8 mouse cellular contexts compared by ENCODE assay signal in genomic region chr1:89456456-89456855, GRCm38 (mm10). TPM values are rescaled to one million over a fixed set of nuclear protein-coding genes. Genes with fewer than 3 reads are reported as not detected.
DNase-seq lines count a peak whose midpoint lies in the region; ATAC-seq and TF ChIP-seq lines count a peak whose summit lies in the region.

No protein-coding gene starts in this region.

- peak overlapping the region; percentile 79 for H3K9ac ChIP-seq in forebrain, embryonic 16.5 days (replicated peaks; ENCODE audit: low read depth, low read length)

- TF ChIP-seq POLR2A in myocyte (IDR thresholded peaks at IDR 0.05; ENCODE audit: insufficient read length, low read depth): no peak

- peaks cover 7% of the 10 kb centered on the region; the same call in 1 of the 2 replicates for H3K9me3 ChIP-seq in forebrain, embryonic 16.5 days (ENCODE audit: control insufficient read depth, low read length)

- peak overlapping the region; percentile 40 for H3ac ChIP-seq in myocyte (ENCODE audit: control insufficient read depth, insufficient read length)

- H3K27ac ChIP-seq in forebrain, embryonic 16.5 days (ENCODE audit: low read length): no peak overlapping the region

- no peak for ATAC-seq in forebrain, embryonic 16.5 days

- H3K4me1 ChIP-seq in forebrain, embryonic 16.5 days (replicated peaks; ENCODE audit: control insufficient read depth, insufficient read depth, low read length): peaks cover 21% of the 10 kb centered on the region

- H3K27me3 ChIP-seq in forebrain, embryonic 16.5 days (replicated peaks; ENCODE audit: control insufficient read depth, insufficient read depth, low read length): no peaks in the 10 kb centered on the region
- no peaks in the 10 kb centered on the region for H3K27me3 ChIP-seq in myocyte (ENCODE audit: control insufficient read depth, insufficient read depth, insufficient read length)

- no peaks in the 10 kb centered on the region for H3K36me3 ChIP-seq in forebrain, embryonic 16.5 days (ENCODE audit: control insufficient read depth, insufficient read depth)
- no peaks in the 10 kb centered on the region for H3K36me3 ChIP-seq in myocyte (ENCODE audit: control insufficient read depth, insufficient read depth)

- peak; percentile 47 for DNase-seq in 416B (ENCODE audit: low read depth)
- DNase-seq in brain, adult 2 months (ENCODE audit: low read depth, low spot score): peak; percentile 95
- DNase-seq in kidney, postnatal 25 days: peak; percentile 83 to 90
- DNase-seq in thymus, postnatal 4 days: no peak
- no peak for DNase-seq in frontal cortex, postnatal 25 days (ENCODE audit: low spot score in 2 of 2)
- no peak for DNase-seq in right cerebral cortex, adult 18-20 months

- H3K4me2 ChIP-seq in forebrain, embryonic 16.5 days (ENCODE audit: low read length): peak overlapping the region; percentile 95
- H3K4me2 ChIP-seq in myocyte (ENCODE audit: low read depth): peak overlapping the region; percentile 85

- peaks cover 54% of the 10 kb centered on the region for H3K79me2 ChIP-seq in myocyte (ENCODE audit: control insufficient read depth, insufficient read depth)

- 22% methylated on average over 5 of the region's 5 CpGs for WGBS in forebrain, embryonic 16.5 days

- H3K4me3 ChIP-seq in forebrain, embryonic 16.5 days (replicated peaks; ENCODE audit: low read length): peak overlapping the region; percentile 84
- peak overlapping the region; percentile 80 for H3K4me3 ChIP-seq in myocyte

TF ChIP-seq in myocyte, 11 proteins besides CTCF, POLR2A, EP300 and RAD21:
- TF ChIP-seq TCF12 (IDR thresholded peaks at IDR 0.05; ENCODE audit: insufficient read depth, poor library complexity, severe bottlenecking) (no peak), SRF (IDR thresholded peaks at IDR 0.05; ENCODE audit: control insufficient read depth, insufficient read length, low read depth) (no peak), TCF3 (IDR thresholded peaks at IDR 0.05; ENCODE audit: insufficient read length, low read depth) (no peak), CEBPB (IDR thresholded peaks at IDR 0.05; ENCODE audit: insufficient read depth, poor library complexity, severe bottlenecking) (no peak), POLR2AphosphoS2 (IDR thresholded peaks at IDR 0.05; ENCODE audit: insufficient read length, low read depth) (peak; percentile 14), MYOD1 (IDR thresholded peaks at IDR 0.05; ENCODE audit: control insufficient read depth in 1 of 3, insufficient read length in 2 of 3, low read depth in 2 of 3) (peak in 1 of 3 experiments; percentile 31), REST (IDR thresholded peaks at IDR 0.05; ENCODE audit: insufficient read depth, insufficient read length) (no peak), E2F4 (IDR thresholded peaks at IDR 0.05; ENCODE audit: insufficient read depth) (no peak), MYOG (IDR thresholded peaks at IDR 0.05; ENCODE audit: control insufficient read depth in 1 of 3, insufficient read depth in 1 of 3, insufficient read length in 2 of 3, low read depth in 2 of 3) (peak in 1 of 3 experiments; percentile 3), USF1 (IDR thresholded peaks at IDR 0.05; ENCODE audit: low read depth) (no peak)

RNA-seq across cellular contexts. Expression of gene Agap1, which starts 1.9 kb away (rescaled TPM):
- polyA plus RNA-seq in forebrain, embryonic 16.5 days (2015; fragmentation: Nextera tagmentation; extraction: Ambion mirVana): 36.3 and 37.2 TPM in 2 replicates
- polyA plus RNA-seq in myocyte (2012; fragmentation: generic; extraction: Trizol): 48.9 TPM

Comparison
In these comparisons a context has a peak if more than half of its experiments do, and no peak if none do; other contexts are left out.
1. DNase-seq: peak in 416B (single experiment), brain, adult 2 months (single experiment) and kidney, postnatal 25 days (2 of 2); none in thymus, postnatal 4 days (single experiment), frontal cortex, postnatal 25 days (0 of 2) and right cerebral cortex, adult 18-20 months (single experiment).